Mouse (Mus musculus): ENCODE results near the gene Gli2. TPM values are rescaled to one million over a fixed set of nuclear protein-coding genes. Genes with fewer than 3 reads are reported as not detected.

Gli2 gene
- total RNA-seq, 2 experiments from 2014 or later: 0.78 to 1.1 TPM

DNA sequence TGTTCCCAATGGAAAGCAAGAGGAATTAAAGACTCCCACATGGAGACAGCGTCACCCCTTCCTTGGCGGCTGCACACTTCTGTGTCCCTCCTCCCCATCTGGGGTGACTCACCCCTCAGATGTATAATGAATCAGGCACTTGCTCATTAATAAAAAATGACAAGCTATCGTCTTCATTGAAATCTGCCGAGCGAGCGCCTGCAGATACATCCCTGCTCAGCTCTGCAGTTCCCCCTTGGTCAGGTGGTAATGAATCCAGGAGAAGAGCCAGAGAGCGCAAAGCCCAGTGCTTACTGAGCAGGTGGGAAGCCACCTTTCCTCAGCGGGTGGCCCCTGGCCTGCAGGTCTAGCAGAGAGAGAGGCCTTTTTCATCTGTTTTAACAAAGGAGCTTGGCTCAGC is 112.1 kb downstream of the Gli2 start:
- DNase-seq (ENCODE audit: low spot score): no peak

- DNase-seq (ENCODE audit: low spot score): peak; percentile 27
These were observed 113.1 kb downstream of the Gli2 start for GRCm38 (mm10) chr1:118940269-118940840.

GRCm38 (mm10) chr1:118938206-118938605 is 115.2 kb downstream of the Gli2 start:
- peak; percentile 34 for DNase-seq (ENCODE audit: low spot score)

DNA sequence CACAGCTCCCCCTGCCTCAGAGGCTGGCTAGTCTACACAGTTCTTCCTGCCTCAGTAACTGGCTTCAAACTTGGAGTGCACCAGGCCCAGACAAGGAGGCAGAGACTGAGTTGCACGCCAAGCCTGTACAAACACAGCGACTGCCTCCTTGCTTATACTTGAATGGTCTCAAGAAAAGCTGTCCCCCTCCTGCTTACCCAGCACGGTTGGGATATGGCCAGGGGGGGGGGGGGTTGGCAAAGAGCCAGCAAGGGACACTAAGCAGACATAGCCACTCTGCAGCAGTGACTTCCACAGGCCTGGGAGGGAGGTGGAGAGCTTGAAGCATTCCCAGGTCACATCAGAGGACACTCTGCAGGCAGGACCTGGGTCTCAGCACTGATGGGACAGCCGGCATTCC is 117.3 kb downstream of the Gli2 start:
- DNase-seq (ENCODE audit: low spot score): no peak

- no peak for DNase-seq (ENCODE audit: low spot score)
These were observed 117.9 kb downstream of the Gli2 start for GRCm38 (mm10) chr1:118935518-118935917.

GRCm38 (mm10) chr1:118932167-118932566 is 121.3 kb downstream of the Gli2 start:
- DNase-seq (ENCODE audit: low spot score): no peak

GRCm38 (mm10) chr1:118927543-118928354 is 125.7 kb downstream of the Gli2 start:
- no peak for DNase-seq (ENCODE audit: low spot score)

GRCm38 (mm10) chr1:118926556-118926955 is 126.9 kb downstream of the Gli2 start:
- no peak for DNase-seq (ENCODE audit: low spot score)

DNA sequence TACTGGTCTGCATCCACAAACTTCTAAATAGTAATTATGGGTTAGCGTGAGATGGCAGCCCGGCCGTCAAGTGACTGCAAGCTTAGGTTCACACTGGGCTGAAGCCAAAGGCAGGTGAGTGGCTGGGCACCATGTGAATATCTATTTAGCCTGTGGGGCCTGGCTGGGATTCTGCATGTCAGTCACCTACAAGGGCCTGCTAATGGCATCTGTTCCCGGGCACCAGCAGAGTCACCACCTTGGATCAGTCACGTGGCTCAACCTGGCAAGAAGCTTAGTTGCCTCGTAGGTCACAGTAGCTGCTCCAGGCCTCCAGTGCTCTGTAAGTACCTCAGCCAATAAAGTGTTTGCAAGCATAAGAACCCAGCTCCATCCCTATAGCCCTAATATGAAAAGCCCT is 131.2 kb downstream of the Gli2 start:
- DNase-seq (ENCODE audit: low spot score): no peak

DNA sequence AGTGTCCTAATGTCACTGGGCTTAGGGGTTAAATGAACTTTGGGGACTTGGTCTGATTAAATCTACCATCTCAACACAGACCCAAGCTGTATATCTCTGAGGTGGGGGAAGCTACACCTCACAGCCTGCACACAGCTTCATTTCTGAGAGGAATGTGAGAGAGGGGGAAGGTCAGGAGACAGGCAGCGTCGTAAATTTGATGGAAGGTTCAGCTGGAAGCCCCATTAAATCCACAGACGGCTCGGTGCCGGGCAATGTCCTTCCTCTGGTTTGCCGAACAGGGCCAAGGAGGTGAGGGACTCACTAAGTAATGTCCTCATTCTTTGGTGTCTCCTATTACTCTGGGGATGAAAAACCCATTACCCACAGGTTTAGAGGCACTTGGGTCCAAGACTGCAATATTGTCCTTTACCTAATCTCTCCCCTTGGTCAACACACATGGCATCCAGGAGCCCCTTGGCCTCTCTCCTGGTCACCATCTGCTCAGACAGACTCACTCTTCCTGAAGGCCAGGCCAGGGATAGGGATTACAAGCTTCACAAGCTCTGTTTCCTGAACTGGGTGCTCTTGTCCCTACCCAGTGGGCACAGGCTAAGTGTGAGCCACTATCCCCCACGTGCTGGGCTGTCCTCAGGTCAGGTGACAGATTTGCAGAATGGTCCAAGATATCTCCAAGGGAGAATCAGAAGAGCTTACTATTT is 135.7 kb downstream of the Gli2 start:
- DNase-seq (ENCODE audit: low spot score): no peak

DNA sequence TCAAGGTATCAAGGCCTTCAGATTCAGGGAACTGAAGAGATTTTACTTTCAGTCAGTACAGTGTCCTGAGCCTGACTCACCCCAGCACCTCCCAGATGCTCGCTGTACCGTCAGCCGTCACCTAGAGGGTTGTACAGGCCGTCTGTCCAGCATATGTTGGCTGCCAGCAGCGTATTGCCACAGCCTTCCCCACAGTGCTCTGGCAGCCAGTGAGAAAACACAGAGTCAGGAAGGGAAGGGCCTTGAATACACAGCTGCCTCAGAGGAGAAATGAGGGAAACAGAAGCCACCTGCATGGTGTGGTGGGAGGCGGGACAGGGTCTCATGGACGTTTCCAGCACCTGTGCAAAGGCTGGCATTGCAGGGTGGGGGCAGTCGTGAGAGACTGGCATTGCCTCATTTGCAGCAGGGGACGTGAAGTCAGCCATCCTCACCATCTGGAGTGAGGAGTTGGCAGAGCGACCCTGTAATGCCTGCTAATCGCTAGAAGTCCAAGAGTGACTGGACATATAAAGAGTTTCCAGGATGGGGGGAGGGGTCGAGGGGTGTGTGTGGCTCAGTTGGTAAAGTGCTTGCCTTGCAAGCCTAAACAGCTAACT is 136.8 kb downstream of the Gli2 start:
- DNase-seq (ENCODE audit: low spot score): no peak

DNA sequence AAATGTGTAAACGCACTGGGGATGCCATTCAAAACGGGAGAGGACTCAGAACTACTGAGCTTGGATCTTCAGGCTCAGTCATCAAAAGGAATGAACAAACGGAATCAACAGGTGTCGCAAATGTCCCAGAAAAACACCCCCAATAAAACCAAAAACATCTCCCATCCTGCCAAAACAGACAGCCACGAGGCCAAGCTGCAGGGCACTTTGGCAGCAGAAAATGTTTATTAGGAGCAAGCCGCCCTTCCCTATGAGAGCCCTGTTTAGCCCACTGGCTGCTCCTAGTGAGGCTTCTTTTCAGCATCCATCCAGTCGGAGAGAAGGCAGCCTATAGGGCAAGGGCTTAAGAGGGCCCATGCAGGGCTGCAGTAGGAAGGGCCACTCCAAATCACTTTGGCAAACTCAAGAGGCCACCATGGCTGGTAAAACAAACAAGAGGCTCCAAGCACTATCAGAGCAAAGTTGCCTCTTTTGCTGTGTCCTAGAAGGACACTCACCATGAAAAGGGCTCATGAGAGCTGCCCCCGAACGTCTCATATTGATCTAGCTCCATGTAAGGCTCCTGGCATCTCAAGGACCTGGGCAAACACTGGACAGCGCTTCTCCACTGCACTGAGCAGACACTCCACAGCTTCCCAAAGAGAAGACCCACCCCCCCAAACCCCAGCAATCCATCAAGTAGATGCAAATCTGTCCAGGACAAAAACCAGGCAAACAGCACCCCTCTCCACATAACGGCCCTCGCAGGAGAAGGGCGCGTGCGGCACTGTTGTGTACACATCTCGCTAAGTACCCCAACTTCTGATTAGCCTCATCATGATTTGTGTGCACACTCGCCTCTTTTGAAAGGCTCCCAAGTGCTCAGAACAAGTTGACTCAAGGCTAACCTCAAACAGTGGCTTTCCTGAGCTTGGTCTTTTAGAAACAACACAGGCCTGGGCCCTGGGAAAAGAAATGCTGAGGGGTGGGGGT is 139.7 kb downstream of the Gli2 start:
- no peak for DNase-seq (ENCODE audit: low spot score)

- no peak for DNase-seq (ENCODE audit: low spot score)
These were observed 140.5 kb downstream of the Gli2 start for GRCm38 (mm10) chr1:118912929-118913328.

GRCm38 (mm10) chr1:118911427-118911727 is 142.0 kb downstream of the Gli2 start:
- DNase-seq (ENCODE audit: low spot score): no peak

DNA sequence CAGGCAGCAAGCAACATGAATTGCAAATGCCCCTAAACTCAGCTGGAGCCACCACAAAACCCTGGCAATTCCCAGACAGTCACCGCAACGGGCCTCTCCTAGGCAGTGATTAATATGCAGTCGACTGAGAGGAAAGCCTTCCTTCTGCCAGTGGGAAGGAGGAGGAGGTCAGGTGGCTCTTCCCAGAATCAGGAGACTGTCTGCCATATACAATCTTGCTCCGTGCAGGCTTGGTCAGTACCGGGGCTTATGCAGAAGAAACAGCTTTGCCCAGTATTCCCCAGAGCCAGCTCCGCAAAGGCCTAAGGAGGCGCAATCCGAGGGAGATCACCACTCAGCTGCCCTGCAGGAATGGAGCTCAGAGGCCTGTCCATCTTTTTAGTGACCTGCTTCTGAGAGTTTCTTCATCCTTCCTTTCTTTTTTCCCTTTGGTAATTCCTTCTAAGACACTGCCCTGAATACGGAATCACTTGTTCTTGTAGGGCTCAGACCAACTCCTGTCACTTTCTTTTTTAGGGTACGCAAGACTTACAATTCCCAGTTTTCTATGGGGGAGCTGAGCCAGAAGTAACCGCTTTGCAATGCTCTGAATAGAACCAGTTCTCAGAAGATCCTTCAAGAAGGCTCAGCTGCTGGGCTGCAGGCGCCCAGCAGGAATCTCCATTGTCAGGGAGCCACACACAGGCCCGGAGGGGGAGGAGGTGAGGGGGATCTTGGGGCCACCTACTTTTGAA is 142.6 kb downstream of the Gli2 start:
- DNase-seq (ENCODE audit: low spot score): no peak

GRCm38 (mm10) chr1:118909051-118909450 is 144.4 kb downstream of the Gli2 start:
- DNase-seq (ENCODE audit: low spot score): no peak

DNA sequence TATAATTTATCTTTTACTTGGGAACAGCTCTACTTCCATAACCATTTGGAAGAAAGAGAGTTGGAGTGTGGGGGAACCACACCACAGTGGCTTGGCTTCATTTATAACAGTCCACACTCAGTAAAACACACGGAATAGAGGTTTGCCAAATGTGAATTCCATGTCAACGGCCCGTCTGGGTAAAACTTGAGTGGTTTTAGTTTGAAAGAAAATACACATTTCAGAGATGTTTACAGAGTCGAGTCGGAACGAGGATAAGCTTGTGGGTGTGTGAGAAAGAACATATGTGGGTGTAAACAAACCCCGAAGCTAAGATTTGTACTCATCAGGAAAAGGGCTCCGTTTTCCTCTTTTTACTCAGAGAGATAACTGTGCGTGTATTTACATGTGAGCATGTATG is 145.8 kb downstream of the Gli2 start:
- no peak for DNase-seq (ENCODE audit: low spot score)

GRCm38 (mm10) chr1:118905319-118905718 is 148.1 kb downstream of the Gli2 start:
- no peak for DNase-seq (ENCODE audit: low spot score)

DNA sequence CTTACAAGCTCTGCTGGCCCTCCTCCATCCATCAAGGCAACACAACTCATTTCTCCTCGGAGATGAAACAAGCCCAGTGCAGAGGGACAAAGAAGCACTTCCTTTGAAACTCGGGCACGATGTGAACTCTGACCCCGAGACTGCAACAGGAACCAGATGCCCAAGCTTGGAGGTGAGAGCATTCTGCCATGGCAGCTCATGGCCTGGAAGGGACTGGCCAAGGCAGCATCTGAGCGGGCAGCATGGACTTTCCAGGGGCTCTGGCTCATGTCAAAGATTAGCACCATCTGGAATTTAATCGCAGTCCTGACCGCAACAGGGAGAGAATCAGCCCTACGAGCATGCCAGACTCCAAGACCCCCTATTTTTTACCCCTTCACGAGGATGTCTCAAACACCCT is 148.5 kb downstream of the Gli2 start:
- no peak for DNase-seq (ENCODE audit: low spot score)

GRCm38 (mm10) chr1:118904431-118904830 is 149.0 kb downstream of the Gli2 start:
- DNase-seq (ENCODE audit: low spot score): no peak

DNA sequence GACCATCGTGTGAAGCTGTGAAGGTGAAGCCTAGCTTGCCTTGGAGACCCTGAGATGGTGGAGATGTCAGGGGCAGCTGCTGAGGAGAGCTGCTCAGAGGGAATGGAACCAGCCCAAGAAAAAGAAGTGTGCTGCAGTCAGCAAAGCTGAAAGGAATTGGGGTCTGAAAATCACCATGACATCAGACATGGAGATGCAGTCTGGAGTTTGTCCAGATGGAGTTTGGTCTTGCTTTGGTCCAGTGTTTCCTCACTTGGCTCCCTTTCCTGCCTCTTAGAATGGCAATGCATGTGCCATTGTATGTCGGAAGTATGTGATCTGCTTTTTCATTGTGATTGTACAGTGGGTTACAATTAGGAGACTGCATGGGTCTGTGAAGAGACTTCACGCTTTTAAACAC is 149.7 kb downstream of the Gli2 start:
- no peak for DNase-seq (ENCODE audit: low spot score)

Measured in gastrocnemius, adult 18-20 months (tissue).